Mouse (Mus musculus) hindbrain, embryonic 13.5 days (tissue): ENCODE measurements around the gene Opn3. TPM values are rescaled to one million over a fixed set of nuclear protein-coding genes. Genes with fewer than 3 reads are reported as not detected.

ENCODE experiments used
- ATAC-seq: fragments of 200-750 bp; cut with Nextera tagmentation; 2 replicates; pipeline ENCODE4 v1.8.0; 2017; ENCODE audit warnings: moderate TSS enrichment; ENCODE audit not compliant: low FRiP score
- H3K27ac ChIP-seq: fragments of 300-500 bp; sonication (generic); 2 replicates; pipeline ENCODE4 v1.5.1; 2015; ENCODE audit warnings: inconsistent platforms, mild to moderate bottlenecking, moderate library complexity
- H3K27me3 ChIP-seq: fragments of 300-500 bp; sonication (generic); 2 replicates; pipeline ENCODE4 v1.6.1; 2015; ENCODE audit warnings: mild to moderate bottlenecking, inconsistent platforms
- H3K36me3 ChIP-seq: fragments of 300-500 bp; sonication (generic); 2 replicates; pipeline ENCODE4 v1.6.1; 2015; ENCODE audit warnings: mild to moderate bottlenecking, inconsistent platforms
- H3K4me1 ChIP-seq: fragments of 300-500 bp; sonication (generic); replicated peaks from 2 replicates; pipeline ENCODE4 v1.6.1; 2015; ENCODE audit warnings: inconsistent platforms
- H3K4me2 ChIP-seq: fragments of 300-500 bp; sonication (generic); 2 replicates; pipeline ENCODE4 v1.6.1; 2015; ENCODE audit warnings: inconsistent platforms, mild to moderate bottlenecking, moderate library complexity
- H3K4me3 ChIP-seq: fragments of 300-500 bp; sonication (generic); 2 replicates; pipeline ENCODE4 v1.5.1; 2015; ENCODE audit warnings: mild to moderate bottlenecking, inconsistent platforms
- H3K9ac ChIP-seq: fragments of 300-500 bp; sonication (generic); 2 replicates; pipeline ENCODE4 v1.6.1; 2015; ENCODE audit warnings: mild to moderate bottlenecking, inconsistent platforms
- H3K9me3 ChIP-seq: fragments of 300-500 bp; sonication (generic); 2 replicates; pipeline ENCODE4 v1.6.1; 2016; ENCODE audit warnings: inconsistent platforms
- WGBS: fragments of 180-500 bp; shearing (Covaris S2); methylation state at CpG from one replicate; pipeline ENCODE4 v1.1.7; 2015; 5-methylcytosine and 5-hydroxymethylcytosine counted together
- polyA plus RNA-seq: library from polyadenylated mRNA; unstranded; fragments of >200 nt; fragmentation: Nextera tagmentation; extraction: Ambion mirVana; gene quantifications from 2 replicates; pipeline ENCODE4 v1.2.1, GENCODE M21; 2015

Gene Opn3
- polyA plus RNA-seq, 1 experiment from 2014 or later = 5.4 TPM

DNA sequence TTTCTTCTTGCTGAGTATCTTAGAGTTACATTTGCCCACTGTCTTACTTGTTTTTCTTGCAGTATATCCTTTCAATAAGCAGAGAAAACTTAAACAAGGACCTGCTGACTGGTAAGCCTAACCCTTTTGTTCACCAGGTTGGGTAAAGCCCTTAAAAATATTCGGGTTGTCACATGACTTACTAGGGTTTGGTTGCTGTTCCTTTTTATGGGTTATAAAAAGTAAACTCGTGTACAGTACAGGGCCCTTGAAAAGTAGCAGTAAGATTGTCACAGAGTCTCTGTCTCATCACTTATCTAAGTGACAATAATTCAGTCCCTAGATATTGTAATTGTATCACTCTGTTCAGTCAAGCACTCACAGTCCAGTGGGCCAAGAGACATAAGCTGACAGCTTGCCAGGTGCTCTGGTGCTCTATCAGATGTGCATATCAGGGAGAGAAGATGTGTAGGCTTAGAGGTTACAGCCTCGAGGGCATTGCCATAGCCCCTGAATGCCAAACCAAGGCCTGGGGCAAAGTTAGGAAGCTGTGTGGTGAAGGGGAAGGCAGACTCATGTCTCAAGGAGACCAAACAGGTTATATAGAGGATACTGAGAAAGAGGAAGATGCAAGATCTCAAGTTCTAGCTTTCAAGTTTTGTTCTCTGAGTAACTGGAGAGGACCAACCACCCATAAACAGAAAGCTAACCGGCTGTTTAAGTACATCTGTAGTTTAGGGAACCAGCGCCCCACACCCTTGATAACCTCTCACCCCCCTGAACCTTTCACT, 48.9 kb downstream of the Opn3 start:
- Histone ChIP-seq H3K4me1 (no peaks in the 10 kb centered on the region), H3K27me3 (no peaks in the 10 kb centered on the region), H3K4me2 (no peak overlapping the region), H3K36me3 (no peaks in the 10 kb centered on the region), H3K9ac (no peak overlapping the region), H3K4me3 (no peak overlapping the region), H3K27ac (no peak overlapping the region), H3K9me3 (no peaks in the 10 kb centered on the region)
- whole genome bisulfite sequencing = 79% methylated on average over 5 of the region's 5 CpGs
- no peak for ATAC-seq

- Histone ChIP-seq H3K9ac (no peak overlapping the region), H3K4me2 (no peak overlapping the region), H3K4me3 (no peak overlapping the region), H3K27ac (no peak overlapping the region), H3K36me3 (no peaks in the 10 kb centered on the region), H3K9me3 (no peaks in the 10 kb centered on the region), H3K27me3 (no peaks in the 10 kb centered on the region), H3K4me1 (no peaks in the 10 kb centered on the region)
- WGBS = 85% methylated on average over 6 of the region's 6 CpGs
- no peak for ATAC-seq
Observed at GRCm38 (mm10) chr1:175640435-175641150, 52.0 kb downstream of the Opn3 start.

GRCm38 (mm10) chr1:175639072-175639471, 53.5 kb downstream of the Opn3 start:
- 86% methylated on average over 7 of the region's 7 CpGs for WGBS

GRCm38 (mm10) chr1:175637677-175638076, 54.9 kb downstream of the Opn3 start:
- Histone ChIP-seq H3K9ac (no peak overlapping the region), H3K9me3 (no peaks in the 10 kb centered on the region), H3K36me3 (no peaks in the 10 kb centered on the region), H3K27me3 (no peaks in the 10 kb centered on the region), H3K27ac (no peak overlapping the region), H3K4me3 (no peak overlapping the region), H3K4me1 (no peaks in the 10 kb centered on the region), H3K4me2 (no peak overlapping the region)
- 84% methylated on average over 7 of the region's 7 CpGs for WGBS
- ATAC-seq = no peak

More at GRCm38 (mm10) chr1:175639072-175639471, 53.5 kb downstream of the Opn3 start:
- no peaks in the 10 kb centered on the region for H3K27me3 ChIP-seq
- H3K4me3 ChIP-seq = no peak overlapping the region
- ATAC-seq = no peak
- H3K9me3 ChIP-seq = no peaks in the 10 kb centered on the region
- no peak overlapping the region for H3K27ac ChIP-seq
- H3K36me3 ChIP-seq = no peaks in the 10 kb centered on the region
- no peak overlapping the region for H3K9ac ChIP-seq
- H3K4me1 ChIP-seq = no peaks in the 10 kb centered on the region
- H3K4me2 ChIP-seq = no peak overlapping the region

GRCm38 (mm10) chr1:175632470-175632869, 60.1 kb downstream of the Opn3 start:
- H3K4me3 ChIP-seq = no peak overlapping the region
- H3K4me2 ChIP-seq = no peak overlapping the region
- H3K27me3 ChIP-seq = no peaks in the 10 kb centered on the region
- no peak overlapping the region for H3K9ac ChIP-seq
- no peak overlapping the region for H3K27ac ChIP-seq
- H3K9me3 ChIP-seq = no peaks in the 10 kb centered on the region
- H3K36me3 ChIP-seq = no peaks in the 10 kb centered on the region
- no peak for ATAC-seq
- WGBS = 95% methylated on average over 14 of the region's 14 CpGs
- H3K4me1 ChIP-seq = no peaks in the 10 kb centered on the region

- Histone ChIP-seq H3K4me2 (no peak overlapping the region), H3K9ac (no peak overlapping the region), H3K27ac (no peak overlapping the region), H3K9me3 (no peaks in the 10 kb centered on the region), H3K4me1 (no peaks in the 10 kb centered on the region), H3K36me3 (no peaks in the 10 kb centered on the region), H3K27me3 (no peaks in the 10 kb centered on the region), H3K4me3 (no peak overlapping the region)
- no peak for ATAC-seq
- 87% methylated on average over 10 of the region's 10 CpGs for WGBS
Observed at GRCm38 (mm10) chr1:175631721-175632221, 60.8 kb downstream of the Opn3 start.

DNA sequence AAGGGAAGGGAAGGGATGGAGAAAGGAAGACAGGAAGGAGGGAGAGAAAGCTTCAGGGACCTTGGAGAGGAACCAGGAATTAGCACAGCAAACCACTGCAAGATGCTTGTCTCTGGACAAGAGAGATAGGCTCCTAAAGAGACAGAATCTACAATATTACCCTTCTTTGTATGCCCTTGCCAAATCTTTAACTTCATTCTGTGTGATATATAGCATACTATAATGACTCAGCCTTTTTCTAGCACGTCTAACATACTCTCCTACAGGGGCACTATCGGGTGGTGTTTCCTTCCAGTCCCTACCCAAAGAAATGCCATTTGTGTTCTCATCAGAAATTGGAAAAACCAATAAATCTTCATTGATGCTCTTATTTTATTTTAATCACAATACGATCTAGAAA, 61.5 kb downstream of the Opn3 start:
- Histone ChIP-seq H3K4me3 (no peak overlapping the region), H3K27ac (no peak overlapping the region), H3K9ac (no peak overlapping the region), H3K4me1 (no peaks in the 10 kb centered on the region), H3K36me3 (no peaks in the 10 kb centered on the region), H3K9me3 (no peaks in the 10 kb centered on the region), H3K27me3 (no peaks in the 10 kb centered on the region), H3K4me2 (no peak overlapping the region)
- 88% methylated on average over 3 of the region's 3 CpGs for WGBS
- ATAC-seq = no peak

DNA sequence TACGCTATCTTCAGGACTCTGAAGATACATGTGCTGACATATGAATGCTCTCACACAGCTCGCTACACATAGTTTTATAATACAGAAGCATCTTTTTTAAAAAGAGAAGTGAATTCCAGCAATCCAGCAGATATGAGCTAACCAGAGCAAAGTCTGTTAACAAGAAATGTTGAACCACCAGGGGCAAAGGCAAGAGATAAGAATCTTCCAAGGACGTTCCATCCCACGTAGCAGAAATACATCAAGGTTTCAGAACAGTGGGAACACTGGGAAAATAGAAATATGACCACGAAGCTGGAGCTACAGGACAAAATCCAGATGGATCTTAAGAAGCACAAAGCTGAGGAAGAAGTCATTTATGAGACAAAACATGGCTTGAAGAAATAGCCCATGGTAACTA, 62.2 kb downstream of the Opn3 start:
- no peaks in the 10 kb centered on the region for H3K36me3 ChIP-seq
- H3K4me3 ChIP-seq = no peak overlapping the region
- no peak for ATAC-seq
- no peaks in the 10 kb centered on the region for H3K4me1 ChIP-seq
- no peaks in the 10 kb centered on the region for H3K9me3 ChIP-seq
- H3K27me3 ChIP-seq = no peaks in the 10 kb centered on the region
- no peak overlapping the region for H3K27ac ChIP-seq
- WGBS = 93% methylated on average over 5 of the region's 5 CpGs
- no peak overlapping the region for H3K4me2 ChIP-seq
- no peak overlapping the region for H3K9ac ChIP-seq

DNA sequence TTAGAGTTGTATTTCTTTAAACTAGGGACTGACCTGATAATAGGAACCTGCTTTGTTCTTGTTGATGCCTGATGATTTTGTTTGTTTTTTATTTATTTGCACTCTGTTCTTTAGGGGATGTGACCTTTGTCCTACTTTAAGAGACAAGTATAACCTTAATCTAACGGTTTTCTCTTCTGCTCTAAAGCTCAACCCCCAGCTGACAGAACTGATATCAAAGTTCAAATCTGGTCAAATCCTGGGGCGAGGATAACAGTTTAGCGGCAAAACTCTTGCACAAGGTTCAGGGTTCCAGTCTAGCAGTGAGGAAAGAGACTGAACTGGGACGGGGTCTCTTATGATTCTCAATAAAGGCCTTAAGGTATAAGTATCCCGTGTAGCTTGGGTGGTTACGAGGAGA, 63.3 kb downstream of the Opn3 start:
- no peaks in the 10 kb centered on the region for H3K9me3 ChIP-seq
- no peak for ATAC-seq
- H3K4me3 ChIP-seq = no peak overlapping the region
- no peak overlapping the region for H3K9ac ChIP-seq
- H3K36me3 ChIP-seq = no peaks in the 10 kb centered on the region
- WGBS = 91% methylated on average over 6 of the region's 6 CpGs
- H3K4me2 ChIP-seq = no peak overlapping the region
- no peak overlapping the region for H3K27ac ChIP-seq
- H3K4me1 ChIP-seq = peaks cover 7% of the 10 kb centered on the region
- H3K27me3 ChIP-seq = no peaks in the 10 kb centered on the region

DNA sequence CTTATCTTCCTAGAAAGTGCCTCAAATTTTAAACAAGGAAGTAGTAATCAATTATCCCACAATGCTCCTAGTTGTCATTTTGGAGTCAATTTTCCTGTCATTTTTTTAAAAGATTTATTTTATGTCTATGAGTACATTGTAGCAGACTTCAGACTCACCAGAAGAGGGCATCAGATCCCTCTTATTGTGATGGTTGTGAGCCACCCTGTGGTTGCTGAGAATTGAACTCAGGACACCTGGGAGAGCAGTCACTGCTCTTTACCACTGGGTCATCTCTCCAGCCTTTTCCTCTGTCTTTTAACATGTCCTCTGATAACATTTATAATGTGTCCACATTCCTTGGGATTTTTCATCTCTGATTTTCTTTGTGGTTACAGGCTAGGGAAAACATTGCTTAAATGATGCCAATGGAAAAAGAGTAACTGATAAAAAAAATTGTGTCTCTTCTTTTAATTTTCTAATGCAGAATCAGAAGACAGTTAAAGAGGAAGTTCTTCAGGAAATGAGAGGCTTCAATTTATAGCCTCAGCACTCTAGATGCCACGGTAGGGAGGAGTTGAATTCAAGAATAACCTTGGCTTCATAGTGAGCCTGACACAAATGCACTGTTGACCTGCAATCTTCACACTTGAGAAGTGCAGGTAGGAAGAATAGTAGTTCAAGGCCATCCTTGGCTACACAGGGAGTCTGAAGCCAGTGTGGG, 66.4 kb downstream of the Opn3 start:
- H3K9me3 ChIP-seq = no peaks in the 10 kb centered on the region
- peak overlapping the region; percentile 91 for H3K4me3 ChIP-seq
- no peaks in the 10 kb centered on the region for H3K36me3 ChIP-seq
- H3K27ac ChIP-seq = peak overlapping the region; percentile 50; the same call in 1 of the 2 replicates
- H3K27me3 ChIP-seq = no peaks in the 10 kb centered on the region
- H3K4me1 ChIP-seq = peaks cover 18% of the 10 kb centered on the region
- ATAC-seq = peak; percentile 68
- H3K9ac ChIP-seq = 0 out of 2 replicates have a peak overlapping the region, but pooled peaks have one; percentile 35
- peak overlapping the region; percentile 53 for H3K4me2 ChIP-seq
- 88% methylated on average over 1 of the region's 1 CpGs for WGBS

DNA sequence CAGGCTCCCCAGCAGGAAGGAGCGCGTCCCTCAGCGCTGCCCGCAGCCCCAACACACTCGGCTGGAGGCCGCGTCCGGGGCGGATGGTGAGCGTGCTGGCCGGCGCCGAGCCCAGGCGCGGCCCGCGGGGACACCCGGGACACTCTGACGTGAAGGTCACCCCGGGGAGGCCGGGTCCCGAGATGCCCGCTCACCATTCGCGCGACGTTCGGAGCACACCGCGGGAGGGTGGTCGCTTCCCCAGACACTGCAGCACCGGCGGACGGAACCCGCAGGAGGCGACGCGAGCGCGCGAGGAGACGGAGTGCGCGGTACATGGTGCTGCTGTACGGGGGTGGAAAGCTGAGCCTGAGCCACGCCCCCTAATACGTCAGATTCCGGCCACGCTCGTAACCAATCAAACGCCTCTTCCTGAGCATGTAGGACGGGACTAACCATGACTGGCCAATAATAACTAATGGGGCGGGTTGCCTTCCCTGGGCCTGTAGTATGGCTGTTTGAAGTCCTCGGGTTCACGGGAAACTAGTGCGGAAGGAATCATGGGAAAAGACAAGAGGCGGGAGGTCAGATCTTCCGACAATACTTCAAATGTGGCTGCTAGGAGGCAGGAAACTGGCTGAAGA, 67.2 kb downstream of the Opn3 start, which contains the start of gene Fh1:
TSS of gene Fh1 (minus strand) at position 379 of the 623 bp plus-strand sequence.
- peak within 1 kb of the TSS; percentile 97 for H3K9ac ChIP-seq
- H3K9me3 ChIP-seq = no peaks in the 10 kb centered on the region
- peak within 1 kb of the TSS; percentile 93 for H3K4me2 ChIP-seq
- peak within 1 kb of the TSS; percentile 91 for H3K4me3 ChIP-seq
- H3K4me1 ChIP-seq = peaks cover 18% of the 10 kb centered on the region
- H3K27me3 ChIP-seq = no peaks in the 10 kb centered on the region
- H3K27ac ChIP-seq = peak within 1 kb of the TSS; percentile 89
- under 1% methylated on average over 58 of the region's 58 CpGs for WGBS
- H3K36me3 ChIP-seq = no peaks in the 10 kb centered on the region
- peak; percentile 100 for ATAC-seq

GRCm38 (mm10) chr1:175623656-175624055, 68.9 kb downstream of the Opn3 start:
- 87% methylated on average over 6 of the region's 6 CpGs for WGBS
- Histone ChIP-seq H3K27ac (no peak overlapping the region), H3K27me3 (no peaks in the 10 kb centered on the region), H3K9ac (no peak overlapping the region), H3K4me2 (no peak overlapping the region), H3K36me3 (peaks cover 6% of the 10 kb centered on the region), H3K9me3 (no peaks in the 10 kb centered on the region), H3K4me3 (no peak overlapping the region), H3K4me1 (peaks cover 18% of the 10 kb centered on the region)
- no peak for ATAC-seq
